Mouse (Mus musculus): ENCODE results near the gene Rnf133.

GRCm38 (mm10) chr6:23630465-23630864 is 19.6 kb downstream of the Rnf133 start:
- no peak for TF ChIP-seq CTCF (conservative IDR thresholded peaks at IDR 0.05; ENCODE audit: insufficient read depth, insufficient read length, low read depth, low read length)
- TF ChIP-seq POLR2A (IDR thresholded peaks at IDR 0.05; ENCODE audit: low read depth, low read length): no peak
